Mouse (Mus musculus) heart, embryonic 14.5 days (tissue): ENCODE data around the gene Foxo6. TPM values are rescaled to one million over a fixed set of nuclear protein-coding genes. Genes with fewer than 3 reads are reported as not detected.

Experiments
- ATAC-seq: fragments of 200-750 bp; cut with Nextera tagmentation; 2 replicates; pipeline ENCODE4 v1.8.0; 2017; ENCODE audit warnings: low read depth, moderate TSS enrichment; ENCODE audit not compliant: insufficient number of reproducible peaks, insufficient read depth, low FRiP score
- H3K27ac ChIP-seq, 2 experiments: fragments of 200-500 bp in 1 of 2; fragments of 300-500 bp in 1 of 2; sonication (generic) in 1 of 2; replicated peaks in 1 of 2; 2 replicates each; pipeline ENCODE4 v1.5.1; 2012 to 2014; ENCODE audit warnings: low read depth in 2 of 2, low read length in 2 of 2, control low read depth in 1 of 2, mild to moderate bottlenecking in 1 of 2, mixed read lengths in 1 of 2; ENCODE audit not compliant: control insufficient read depth in 1 of 2, insufficient read depth in 1 of 2
- H3K27me3 ChIP-seq: fragments of 300-500 bp; sonication (generic); 2 replicates; pipeline ENCODE4 v1.6.1; 2014; ENCODE audit warnings: mild to moderate bottlenecking, low read length, control low read depth; ENCODE audit not compliant: control insufficient read depth, insufficient read depth
- H3K36me3 ChIP-seq: fragments of 300-500 bp; sonication (generic); 2 replicates; pipeline ENCODE4 v1.6.1; 2014; ENCODE audit warnings: mild to moderate bottlenecking, control low read depth, low read length, mixed read lengths; ENCODE audit not compliant: control insufficient read depth, insufficient read depth
- H3K4me1 ChIP-seq, 2 experiments: fragments of 200-500 bp in 1 of 2; fragments of 300-500 bp in 1 of 2; sonication (generic) in 1 of 2; 2 replicates each; pipeline ENCODE4 v1.6.1; 2012 to 2014; ENCODE audit warnings: low read length in 2 of 2, control low read depth in 1 of 2, mixed read lengths in 1 of 2; ENCODE audit not compliant: control insufficient read depth in 2 of 2, insufficient read depth in 2 of 2
- H3K4me2 ChIP-seq: fragments of 300-500 bp; sonication (generic); 2 replicates; pipeline ENCODE4 v1.6.1; 2014; ENCODE audit warnings: mild to moderate bottlenecking, low read length
- H3K4me3 ChIP-seq, 2 experiments: fragments of 200-500 bp in 1 of 2; fragments of 300-500 bp in 1 of 2; sonication (generic) in 1 of 2; 2 replicates each; pipeline ENCODE4 v1.5.1; 2012 to 2014; ENCODE audit warnings: low read length in 2 of 2, mild to moderate bottlenecking in 2 of 2, control low read depth in 1 of 2, low read depth in 1 of 2, moderate library complexity in 1 of 2; ENCODE audit not compliant: control insufficient read depth in 1 of 2, insufficient read depth in 1 of 2
- H3K9ac ChIP-seq: fragments of 300-500 bp; sonication (generic); 2 replicates; pipeline ENCODE4 v1.6.1; 2014; ENCODE audit warnings: mild to moderate bottlenecking, low read length
- H3K9me3 ChIP-seq: fragments of 300-500 bp; sonication (generic); 2 replicates; pipeline ENCODE4 v1.6.1; 2016; ENCODE audit warnings: low read length, control low read depth; ENCODE audit not compliant: control insufficient read depth
- WGBS: fragments of 180-500 bp; shearing (Covaris S2); extraction: QIAGEN DNeasy Blood & Tissue Kit; methylation state at CpG from one replicate; pipeline ENCODE4 v1.1.7; 2014; 5-methylcytosine and 5-hydroxymethylcytosine counted together
- polyA plus RNA-seq: library from polyadenylated mRNA; unstranded; fragments of >200 nt; fragmentation: Nextera tagmentation; extraction: Ambion mirVana; gene quantifications from 2 replicates; pipeline ENCODE4 v1.2.1, GENCODE M21; 2014

The Foxo6 gene
- polyA plus RNA-seq, 1 experiment from 2014 or later = 0.24 TPM

- Histone ChIP-seq H3K27ac (peak overlapping the region; percentile 75 to 92), H3K9me3 (no peaks in the 10 kb centered on the region), H3K27me3 (peaks cover 4% of the 10 kb centered on the region; the same call in 1 of the 2 replicates), H3K36me3 (no peaks in the 10 kb centered on the region), H3K4me3 (no peak overlapping the region), H3K4me2 (no peak overlapping the region), H3K4me1 (peaks cover 37 to 43% of the 10 kb centered on the region in 2 experiments), H3K9ac (no peak overlapping the region)
- WGBS = 6% methylated on average over 5 of the region's 5 CpGs
- ATAC-seq = peak; percentile 70
Measured at GRCm38 (mm10) chr4:120247412-120247811, 39.7 kb downstream of the Foxo6 start.

GRCm38 (mm10) chr4:120246086-120246485 is 41.1 kb downstream of the Foxo6 start:
- WGBS = 89% methylated on average over 6 of the region's 6 CpGs
- H3K4me2 ChIP-seq = no peak overlapping the region
- ATAC-seq = no peak
- H3K4me3 ChIP-seq = no peak overlapping the region
- H3K27ac ChIP-seq = no peak overlapping the region
- H3K9me3 ChIP-seq = no peaks in the 10 kb centered on the region
- no peak overlapping the region for H3K9ac ChIP-seq
- peaks cover 18% of the 10 kb centered on the region for H3K27me3 ChIP-seq
- no peaks in the 10 kb centered on the region for H3K36me3 ChIP-seq
- H3K4me1 ChIP-seq = peaks cover 32 to 37% of the 10 kb centered on the region in 2 experiments

- no peaks in the 10 kb centered on the region for H3K9me3 ChIP-seq
- H3K36me3 ChIP-seq = no peaks in the 10 kb centered on the region
- H3K9ac ChIP-seq = no peak overlapping the region
- H3K4me2 ChIP-seq = peak overlapping the region; percentile 9; the same call in 1 of the 2 replicates
- WGBS = 5% methylated on average over 8 of the region's 10 CpGs
- H3K4me1 ChIP-seq = peaks cover 16 to 20% of the 10 kb centered on the region in 2 experiments
- peaks cover 28% of the 10 kb centered on the region for H3K27me3 ChIP-seq
- peak; percentile 40; the same call in 1 of the 2 replicates for ATAC-seq
- H3K4me3 ChIP-seq = no peak overlapping the region
- H3K27ac ChIP-seq = no peak overlapping the region
Measured at GRCm38 (mm10) chr4:120242783-120243262, 44.3 kb downstream of the Foxo6 start.

GRCm38 (mm10) chr4:120241106-120241505 is 46.0 kb downstream of the Foxo6 start:
- Histone ChIP-seq H3K4me1 (peaks cover 8% of the 10 kb centered on the region in 2 experiments; a peak in 3 of 4 replicates), H3K4me2 (no peak overlapping the region), H3K27ac (no peak overlapping the region), H3K27me3 (peaks cover 32% of the 10 kb centered on the region), H3K9ac (no peak overlapping the region), H3K9me3 (no peaks in the 10 kb centered on the region), H3K36me3 (no peaks in the 10 kb centered on the region), H3K4me3 (no peak overlapping the region)
- no peak for ATAC-seq
- 75% methylated on average over 3 of the region's 3 CpGs for WGBS

- Histone ChIP-seq H3K36me3 (no peaks in the 10 kb centered on the region), H3K9me3 (no peaks in the 10 kb centered on the region), H3K4me2 (no peak overlapping the region), H3K4me1 (peaks cover 8% of the 10 kb centered on the region in 2 experiments; a peak in 3 of 4 replicates), H3K9ac (no peak overlapping the region), H3K4me3 (no peak overlapping the region), H3K27ac (no peak overlapping the region), H3K27me3 (peaks cover 32% of the 10 kb centered on the region)
- WGBS = 66% methylated on average over 3 of the region's 3 CpGs
- ATAC-seq = no peak
Measured at GRCm38 (mm10) chr4:120239419-120239818, 47.7 kb downstream of the Foxo6 start.

GRCm38 (mm10) chr4:120233243-120233642 is 53.9 kb downstream of the Foxo6 start:
- H3K9ac ChIP-seq = no peak overlapping the region
- no peaks in the 10 kb centered on the region for H3K9me3 ChIP-seq
- no peaks in the 10 kb centered on the region for H3K36me3 ChIP-seq
- no peak overlapping the region for H3K27ac ChIP-seq
- 0 out of 2 replicates have a peak, but pooled peaks cover 4% of the 10 kb centered on the region for H3K27me3 ChIP-seq
- H3K4me1 ChIP-seq = no peaks in the 10 kb centered on the region
- 49% methylated on average over 2 of the region's 2 CpGs for WGBS
- H3K4me2 ChIP-seq = no peak overlapping the region
- no peak for ATAC-seq
- no peak overlapping the region for H3K4me3 ChIP-seq

- no peak for ATAC-seq
- 0 out of 2 replicates have a peak, but pooled peaks cover 3% of the 10 kb centered on the region for H3K27me3 ChIP-seq
- WGBS = 84% methylated on average over 2 of the region's 2 CpGs
- H3K9me3 ChIP-seq = no peaks in the 10 kb centered on the region
- H3K9ac ChIP-seq = no peak overlapping the region
- no peaks in the 10 kb centered on the region for H3K36me3 ChIP-seq
- no peak overlapping the region for H3K27ac ChIP-seq
- H3K4me2 ChIP-seq = no peak overlapping the region
- H3K4me3 ChIP-seq = no peak overlapping the region
- no peaks in the 10 kb centered on the region for H3K4me1 ChIP-seq
Measured at GRCm38 (mm10) chr4:120232541-120232940, 54.6 kb downstream of the Foxo6 start.

- Histone ChIP-seq H3K4me1 (no peaks in the 10 kb centered on the region), H3K9ac (no peak overlapping the region), H3K9me3 (no peaks in the 10 kb centered on the region), H3K4me3 (no peak overlapping the region), H3K27me3 (no peaks in the 10 kb centered on the region), H3K27ac (no peak overlapping the region), H3K4me2 (no peak overlapping the region), H3K36me3 (no peaks in the 10 kb centered on the region)
- 72% methylated on average over 4 of the region's 4 CpGs for WGBS
- no peak for ATAC-seq
Measured at GRCm38 (mm10) chr4:120231982-120232381, 55.2 kb downstream of the Foxo6 start.
